Mouse (Mus musculus) c-Kit-positive CD71-positive TER-119-negative erythroid progenitor cells, embryonic 14.5 days (primary cell): Measurements from ENCODE around the gene Cd44.

Experiments
- DNase-seq: peaks from one replicate; pipeline ENCODE4 v3.0.0-alpha.2; 2013; ENCODE audit warnings: low read depth

Cd44 gene

GRCm38 (mm10) chr2:102900875-102901827 is at the start of gene Cd44:
Gene Cd44 (minus strand): TSS chr2:102901665.
- peak; percentile 64 for DNase-seq

- DNase-seq = no peak
Observed at GRCm38 (mm10) chr2:102948481-102948857, 47.0 kb upstream of the Cd44 start.

DNA sequence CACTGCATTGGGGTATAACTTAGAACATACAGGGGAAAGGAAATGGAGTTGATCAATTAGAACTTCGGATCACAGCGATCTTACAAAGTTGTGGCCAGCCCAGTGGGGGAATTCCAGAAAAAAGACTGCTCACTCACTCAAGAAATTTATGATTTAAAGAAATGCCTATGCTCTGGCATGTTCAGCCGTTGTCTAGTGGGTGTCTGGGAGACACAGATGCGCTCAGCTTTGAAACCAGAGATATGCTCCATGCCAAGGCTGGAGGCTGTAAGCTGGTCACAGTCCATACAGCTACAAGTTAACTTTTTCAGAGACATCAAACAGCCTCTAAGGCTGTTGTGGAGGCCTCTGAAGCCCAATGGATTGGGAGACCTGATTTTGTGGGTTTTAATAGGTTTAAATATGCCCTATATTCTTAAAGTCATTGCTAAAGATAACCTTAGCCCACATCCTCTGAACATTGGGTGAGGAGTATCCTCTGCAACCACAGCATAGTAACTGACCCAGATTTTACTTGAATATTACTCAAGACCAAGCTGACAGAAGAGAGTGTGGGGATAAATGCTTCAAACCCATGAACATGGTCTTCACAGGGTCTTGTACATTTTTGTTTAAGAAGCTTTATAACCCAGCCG is 46.5 kb upstream of the Cd44 start:
- DNase-seq = no peak

DNA sequence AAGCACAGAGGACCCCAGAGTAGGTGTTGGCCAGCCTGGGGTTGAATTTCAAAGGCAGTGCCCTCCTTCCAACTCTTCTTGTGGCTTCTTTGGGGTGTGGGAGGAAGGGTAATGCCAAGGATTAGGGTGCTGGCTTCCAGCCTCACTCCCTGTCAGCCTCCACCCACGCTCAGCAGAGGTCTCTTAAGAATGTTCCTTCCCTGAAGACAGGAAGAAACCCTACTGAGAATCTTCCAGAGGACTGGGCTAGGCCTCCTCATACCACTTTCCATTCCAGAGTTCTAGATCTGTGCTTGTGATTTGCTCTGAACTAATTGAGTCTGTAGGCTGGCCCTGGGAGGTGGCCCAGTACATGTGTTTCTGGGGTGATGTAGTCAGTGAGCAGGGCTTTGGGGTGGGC is 43.6 kb upstream of the Cd44 start:
- no peak for DNase-seq

GRCm38 (mm10) chr2:102944415-102945012 is 43.0 kb upstream of the Cd44 start:
- no peak for DNase-seq

DNA sequence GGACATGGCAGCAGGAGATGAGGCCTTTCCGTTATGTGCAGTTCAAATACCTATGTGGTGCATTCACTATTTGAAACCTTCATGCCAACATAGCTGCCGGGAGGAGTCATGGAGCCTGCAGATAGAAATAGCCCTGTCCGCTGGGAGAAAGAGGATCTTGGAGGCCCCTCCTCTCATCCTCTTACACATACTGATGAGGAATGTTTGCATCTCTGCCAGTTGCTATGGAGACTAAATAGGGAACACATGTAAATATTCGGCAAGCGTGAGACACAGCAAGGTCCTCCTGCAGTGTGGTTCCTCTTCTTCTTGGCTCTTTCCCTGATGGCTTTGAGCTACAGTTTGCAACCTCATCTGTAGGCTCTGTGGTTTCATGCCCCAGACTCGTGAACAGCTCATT is 42.5 kb upstream of the Cd44 start:
- DNase-seq = no peak

- no peak for DNase-seq
Observed at GRCm38 (mm10) chr2:102942782-102943080, 41.3 kb upstream of the Cd44 start.

DNA sequence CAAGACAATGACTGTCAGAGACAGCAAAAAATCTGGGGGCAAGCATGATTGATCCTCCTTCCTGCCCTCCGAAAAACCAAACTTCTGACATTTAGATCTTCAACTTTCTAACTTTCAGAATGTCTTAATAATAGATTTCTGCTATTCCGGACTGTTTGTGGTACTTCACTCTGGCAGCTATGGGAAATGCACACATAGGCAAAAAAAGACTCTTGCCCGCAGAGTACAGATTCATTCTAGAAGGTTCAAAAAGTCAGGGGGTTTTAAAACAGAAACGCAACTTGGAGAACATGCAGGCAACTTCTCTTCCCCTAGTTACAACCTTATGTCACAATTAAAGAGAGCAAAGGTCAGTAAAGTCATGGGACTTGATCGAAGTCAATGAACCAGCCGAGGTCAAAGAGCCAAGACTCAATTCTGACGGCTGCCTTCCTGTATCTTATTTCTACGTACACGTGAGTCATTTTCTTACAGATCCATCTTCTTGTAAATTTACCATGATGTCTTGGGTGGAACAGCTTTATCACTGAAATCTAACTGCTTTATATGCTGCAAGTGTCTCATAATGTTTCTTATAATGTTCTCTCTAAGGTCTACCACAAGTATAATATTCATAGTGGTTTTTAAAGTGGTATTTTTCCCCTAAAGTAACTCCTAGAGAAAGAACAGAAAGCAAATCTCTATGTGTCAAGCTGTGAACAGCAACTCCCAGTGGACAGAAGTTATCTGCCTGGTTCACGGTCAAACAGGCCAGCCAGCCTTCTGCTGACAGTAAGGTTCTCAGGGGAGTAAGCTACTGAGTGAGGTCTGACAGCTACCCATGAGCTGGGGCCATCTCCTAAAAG is 40.7 kb upstream of the Cd44 start:
- no peak for DNase-seq

GRCm38 (mm10) chr2:102940813-102941361 is 39.4 kb upstream of the Cd44 start:
- DNase-seq = no peak

- DNase-seq = no peak
Observed at GRCm38 (mm10) chr2:102940158-102940557, 38.7 kb upstream of the Cd44 start.

GRCm38 (mm10) chr2:102936886-102937285 is 35.4 kb upstream of the Cd44 start:
- DNase-seq = no peak

GRCm38 (mm10) chr2:102934834-102935233 is 33.4 kb upstream of the Cd44 start:
- no peak for DNase-seq

DNA sequence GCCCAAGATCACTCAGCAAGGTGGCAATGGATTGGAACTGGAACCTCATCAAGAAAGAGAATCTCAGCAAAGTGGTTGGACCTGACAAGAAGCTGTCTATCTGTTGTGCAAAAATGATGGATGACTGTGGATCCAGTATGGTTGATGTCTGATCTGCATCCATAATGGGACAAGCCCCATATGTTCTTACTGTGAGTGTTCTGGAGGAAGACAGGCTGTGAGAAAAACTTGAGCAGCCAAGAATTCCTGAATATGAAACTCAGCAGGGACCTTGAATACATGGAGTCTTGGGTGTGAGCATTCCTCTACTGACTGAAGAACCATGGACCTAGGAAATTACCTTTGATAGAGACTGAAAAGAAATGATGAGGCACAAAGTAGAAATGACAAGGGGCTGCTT is 32.3 kb upstream of the Cd44 start:
- DNase-seq = no peak

GRCm38 (mm10) chr2:102933142-102933541 is 31.7 kb upstream of the Cd44 start:
- DNase-seq = no peak

- DNase-seq = no peak
Observed at GRCm38 (mm10) chr2:102932667-102933066, 31.2 kb upstream of the Cd44 start.

DNA sequence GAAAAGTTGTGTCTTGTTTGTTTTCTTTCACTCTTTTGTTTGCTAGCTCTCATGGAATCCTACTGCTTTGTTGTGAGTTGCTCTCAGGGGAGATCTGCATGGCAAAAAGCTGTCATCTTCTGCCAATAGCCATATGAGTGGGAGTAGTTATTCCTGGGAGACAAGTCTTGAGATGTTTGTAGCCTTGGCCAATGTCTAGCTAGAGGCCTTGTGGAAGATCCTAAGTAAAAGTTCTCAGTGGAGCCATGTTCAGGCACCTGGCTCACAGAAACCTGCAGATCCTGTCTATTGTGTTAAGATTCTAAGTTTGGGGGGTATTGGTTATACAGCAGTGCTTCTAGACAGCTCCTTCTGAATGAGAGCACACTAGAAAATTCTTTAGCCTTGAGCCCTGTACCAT is 26.7 kb upstream of the Cd44 start:
- DNase-seq = no peak

DNA sequence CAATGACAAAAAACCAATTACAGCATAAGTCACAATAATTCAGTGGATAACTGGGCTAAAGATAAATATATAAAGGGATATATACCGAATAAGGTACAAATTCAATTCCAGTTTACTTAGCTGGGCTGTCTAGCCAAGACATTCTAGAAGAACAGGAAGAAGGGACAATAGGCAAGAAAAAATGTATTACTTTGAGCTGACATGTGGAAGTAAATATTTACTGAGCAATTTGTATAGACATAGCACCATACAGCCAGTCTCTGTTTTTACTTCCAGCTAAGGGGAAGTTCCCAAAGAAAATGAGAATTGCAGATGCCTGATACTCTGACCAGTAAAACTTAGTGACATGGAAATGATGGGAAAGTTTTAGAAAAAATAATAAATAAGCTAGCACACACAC is 23.0 kb upstream of the Cd44 start:
- DNase-seq = no peak

- no peak for DNase-seq
Observed at GRCm38 (mm10) chr2:102923682-102924081, 22.2 kb upstream of the Cd44 start.

- no peak for DNase-seq
Observed at GRCm38 (mm10) chr2:102922066-102922465, 20.6 kb upstream of the Cd44 start.

DNA sequence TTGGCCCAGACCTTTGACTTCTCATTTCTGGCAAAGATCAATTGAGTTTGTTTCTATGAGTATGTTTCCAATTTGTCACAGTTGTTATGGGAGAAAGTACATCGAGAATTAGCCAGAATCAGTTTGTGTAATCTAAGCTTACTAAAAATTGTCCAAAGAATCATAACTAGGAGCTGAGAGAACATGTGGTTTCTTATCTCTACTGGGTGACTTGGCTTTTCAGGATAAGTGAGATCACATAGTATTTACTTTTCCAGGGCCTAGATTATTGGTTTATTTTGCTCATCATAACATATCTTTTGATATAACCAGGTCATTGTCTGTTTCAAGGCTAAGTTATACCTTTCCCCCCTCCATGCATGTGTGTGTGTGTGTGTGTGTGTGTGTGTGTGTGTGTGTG is 16.8 kb upstream of the Cd44 start:
- DNase-seq = no peak

DNA sequence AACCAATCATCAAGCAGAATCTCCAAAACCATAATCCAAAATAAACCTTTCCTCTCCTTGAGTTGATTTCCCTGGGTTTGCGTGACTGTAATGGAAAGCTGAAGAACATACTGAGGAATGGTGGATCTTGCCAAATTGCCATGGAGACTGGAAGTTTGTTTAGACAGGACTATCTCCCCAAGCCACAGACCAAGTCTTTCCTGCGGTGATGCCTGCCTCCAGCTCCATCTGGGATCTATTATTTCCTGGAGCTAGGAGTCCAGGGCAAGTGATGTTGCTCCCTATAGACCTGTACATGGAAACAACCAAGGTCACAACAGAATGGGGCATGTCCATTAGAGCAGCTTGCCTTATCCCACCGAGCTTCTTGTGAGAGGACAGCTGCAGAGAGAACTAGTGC is 15.1 kb upstream of the Cd44 start:
- DNase-seq = no peak

DNA sequence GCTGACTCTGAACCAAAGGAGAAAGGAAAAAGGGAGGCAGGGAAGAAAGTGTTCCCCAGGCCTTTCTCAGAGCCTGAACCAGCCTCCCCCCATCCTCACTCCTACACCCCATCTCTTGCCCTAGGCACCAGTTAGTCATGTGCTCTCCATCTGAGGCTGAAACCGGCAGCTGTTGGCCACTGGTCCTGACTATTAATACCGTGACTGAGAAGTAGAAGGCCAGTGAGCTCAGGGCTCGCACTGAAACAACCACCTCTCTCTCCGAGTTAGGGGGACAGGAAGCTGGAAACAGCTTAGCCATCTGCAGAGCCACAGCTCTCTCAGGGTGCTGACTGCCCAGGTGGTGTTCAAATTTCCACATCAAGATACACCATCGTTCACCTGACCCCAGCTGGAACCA is 13.2 kb upstream of the Cd44 start:
- no peak for DNase-seq
